Mouse (Mus musculus): ENCODE measurements around the gene Dll4. TPM values are rescaled to one million over a fixed set of nuclear protein-coding genes. Genes with fewer than 3 reads are reported as not detected.

Dll4 gene
- polyA plus RNA-seq, 1 experiment: 0.04 TPM

GRCm38 (mm10) chr2:119321771-119322586 is 3.6 kb upstream of the Dll4 start:
- H3K4me1 ChIP-seq (ENCODE audit: control insufficient read depth): peaks cover 57% of the 10 kb centered on the region
- TF ChIP-seq TAL1 (IDR thresholded peaks at IDR 0.05; ENCODE audit: low read length): no peak
- TF ChIP-seq GATA1 (IDR thresholded peaks at IDR 0.05; ENCODE audit: low read length): no peak
- H3K4me3 ChIP-seq (replicated peaks): peak overlapping the region; percentile 41

GRCm38 (mm10) chr2:119322587-119323300 is 2.8 kb upstream of the Dll4 start:
- Histone ChIP-seq H3K27me3 (ENCODE audit: control insufficient read depth) (peaks cover 74% of the 10 kb centered on the region), H3K9me3 (ENCODE audit: control insufficient read depth, low read length) (peaks cover 9% of the 10 kb centered on the region; the same call in 1 of the 2 replicates), H3K4me3 (replicated peaks) (peak overlapping the region; percentile 41), H3K4me1 (ENCODE audit: control insufficient read depth) (peaks cover 57% of the 10 kb centered on the region), H3K36me3 (ENCODE audit: control insufficient read depth) (no peaks in the 10 kb centered on the region)
- no peak for TF ChIP-seq GATA1 (IDR thresholded peaks at IDR 0.05; ENCODE audit: low read length)
- TF ChIP-seq TAL1 (IDR thresholded peaks at IDR 0.05; ENCODE audit: low read length): no peak

More at GRCm38 (mm10) chr2:119321771-119322586, 3.6 kb upstream of the Dll4 start:
- Histone ChIP-seq H3K27me3 (ENCODE audit: control insufficient read depth) (peaks cover 66% of the 10 kb centered on the region), H3K36me3 (ENCODE audit: control insufficient read depth) (no peaks in the 10 kb centered on the region), H3K9me3 (ENCODE audit: control insufficient read depth, low read length) (peaks cover 9% of the 10 kb centered on the region; the same call in 1 of the 2 replicates)

GRCm38 (mm10) chr2:119323866-119324575 is 1.6 kb upstream of the Dll4 start:
- peaks cover 9% of the 10 kb centered on the region; the same call in 1 of the 2 replicates for H3K9me3 ChIP-seq (ENCODE audit: control insufficient read depth, low read length)
- no peak overlapping the region for H3K4me3 ChIP-seq (replicated peaks)
- peaks cover 87% of the 10 kb centered on the region for H3K27me3 ChIP-seq (ENCODE audit: control insufficient read depth)
- no peak for TF ChIP-seq GATA1 (IDR thresholded peaks at IDR 0.05; ENCODE audit: low read length)
- TF ChIP-seq TAL1 (IDR thresholded peaks at IDR 0.05; ENCODE audit: low read length): no peak
- H3K4me1 ChIP-seq (ENCODE audit: control insufficient read depth): peaks cover 55% of the 10 kb centered on the region
- no peaks in the 10 kb centered on the region for H3K36me3 ChIP-seq (ENCODE audit: control insufficient read depth)

GRCm38 (mm10) chr2:119324576-119325318 is 837 bp upstream of the Dll4 start:
- H3K4me3 ChIP-seq (replicated peaks): no peak overlapping the region
- peaks cover 93% of the 10 kb centered on the region for H3K27me3 ChIP-seq (ENCODE audit: control insufficient read depth)
- H3K4me1 ChIP-seq (ENCODE audit: control insufficient read depth): peaks cover 52% of the 10 kb centered on the region

GRCm38 (mm10) chr2:119326161-119327101 is 847 bp downstream of the Dll4 start:
- Histone ChIP-seq H3K36me3 (ENCODE audit: control insufficient read depth) (no peaks in the 10 kb centered on the region), H3K4me1 (ENCODE audit: control insufficient read depth) (peaks cover 41% of the 10 kb centered on the region), H3K9me3 (ENCODE audit: control insufficient read depth, low read length) (peaks cover 9% of the 10 kb centered on the region; the same call in 1 of the 2 replicates), H3K27me3 (ENCODE audit: control insufficient read depth) (peaks cover 97% of the 10 kb centered on the region), H3K4me3 (replicated peaks) (peak overlapping the region; percentile 40)
- TF ChIP-seq GATA1 (IDR thresholded peaks at IDR 0.05; ENCODE audit: low read length): no peak
- TF ChIP-seq TAL1 (IDR thresholded peaks at IDR 0.05; ENCODE audit: low read length): no peak

More at GRCm38 (mm10) chr2:119324576-119325318, 837 bp upstream of the Dll4 start:
- no peak for TF ChIP-seq TAL1 (IDR thresholded peaks at IDR 0.05; ENCODE audit: low read length)
- TF ChIP-seq GATA1 (IDR thresholded peaks at IDR 0.05; ENCODE audit: low read length): no peak
- Histone ChIP-seq H3K36me3 (ENCODE audit: control insufficient read depth) (no peaks in the 10 kb centered on the region), H3K9me3 (ENCODE audit: control insufficient read depth, low read length) (peaks cover 9% of the 10 kb centered on the region; the same call in 1 of the 2 replicates)

- Histone ChIP-seq H3K27me3 (ENCODE audit: control insufficient read depth) (peaks cover 97% of the 10 kb centered on the region), H3K9me3 (ENCODE audit: control insufficient read depth, low read length) (peaks cover 9% of the 10 kb centered on the region; the same call in 1 of the 2 replicates), H3K36me3 (ENCODE audit: control insufficient read depth) (no peaks in the 10 kb centered on the region), H3K4me3 (replicated peaks) (no peak overlapping the region), H3K4me1 (ENCODE audit: control insufficient read depth) (peaks cover 35% of the 10 kb centered on the region)
- TF ChIP-seq TAL1 (IDR thresholded peaks at IDR 0.05; ENCODE audit: low read length) (no peak), GATA1 (IDR thresholded peaks at IDR 0.05; ENCODE audit: low read length) (no peak)
Measured at GRCm38 (mm10) chr2:119327102-119327480, 1.5 kb downstream of the Dll4 start.

GRCm38 (mm10) chr2:119327942-119328526 is 2.5 kb downstream of the Dll4 start:
- no peaks in the 10 kb centered on the region for H3K36me3 ChIP-seq (ENCODE audit: control insufficient read depth)
- H3K9me3 ChIP-seq (ENCODE audit: control insufficient read depth, low read length): peaks cover 9% of the 10 kb centered on the region; the same call in 1 of the 2 replicates
- H3K4me3 ChIP-seq (replicated peaks): no peak overlapping the region
- peaks cover 25% of the 10 kb centered on the region for H3K4me1 ChIP-seq (ENCODE audit: control insufficient read depth)
- H3K27me3 ChIP-seq (ENCODE audit: control insufficient read depth): peaks cover 94% of the 10 kb centered on the region
- TF ChIP-seq TAL1 (IDR thresholded peaks at IDR 0.05; ENCODE audit: low read length): no peak
- no peak for TF ChIP-seq GATA1 (IDR thresholded peaks at IDR 0.05; ENCODE audit: low read length)
